Mouse (Mus musculus): ENCODE data around the gene Cpsf4l. TPM values are rescaled to one million over a fixed set of nuclear protein-coding genes. Genes with fewer than 3 reads are reported as not detected.

The Cpsf4l gene
- polyA plus RNA-seq, 1 experiment from 2014 or later: 0.30 TPM

DNA sequence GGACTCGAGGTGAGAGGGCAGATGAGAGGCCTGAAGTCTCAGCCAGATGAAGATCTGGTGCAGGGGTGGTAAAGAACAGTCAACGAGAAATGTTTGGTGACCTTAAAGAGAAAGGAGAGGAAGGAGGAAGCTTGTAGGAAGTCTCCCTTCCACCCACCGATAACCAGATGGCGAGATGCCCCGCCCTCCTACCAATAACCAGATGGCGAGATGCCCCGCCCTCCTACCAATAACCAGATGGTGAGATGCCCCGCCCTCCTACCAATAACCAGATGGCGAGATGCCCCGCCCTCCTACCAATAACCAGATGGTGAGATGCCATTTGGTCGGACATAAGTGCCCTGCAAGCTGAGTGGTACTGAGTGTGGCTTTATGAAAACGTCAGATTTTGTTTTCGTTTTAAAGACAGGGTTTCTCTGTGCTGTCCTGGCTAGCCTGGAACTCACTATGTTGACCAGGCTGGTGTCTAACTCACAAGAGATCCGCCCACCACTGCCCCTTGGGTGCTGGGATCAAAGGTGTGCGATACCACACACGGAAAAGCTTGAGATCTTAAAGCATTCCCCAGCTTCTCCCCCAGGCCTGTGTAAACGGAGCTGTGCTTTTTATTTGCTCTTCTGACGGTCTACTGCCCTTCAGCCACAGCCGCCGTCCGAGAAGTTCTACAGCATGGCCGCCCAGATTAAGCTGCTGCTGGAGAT, 58.5 kb downstream of the Cpsf4l start:
- no peaks in the 10 kb centered on the region for H3K27me3 ChIP-seq (ENCODE audit: control insufficient read depth, insufficient read depth, low read length)
- H3K4me3 ChIP-seq (ENCODE audit: low read depth, low read length): 0 out of 2 replicates have a peak overlapping the region, but pooled peaks have one; percentile 4
- H3K27ac ChIP-seq (ENCODE audit: low read depth, low read length): no peak overlapping the region
- peaks cover 29% of the 10 kb centered on the region for H3K36me3 ChIP-seq (ENCODE audit: control insufficient read depth, insufficient read depth, low read length)
- peaks cover 13% of the 10 kb centered on the region for H3K4me1 ChIP-seq (ENCODE audit: control insufficient read depth, insufficient read depth, low read length)
- no peak overlapping the region for H3K9ac ChIP-seq (ENCODE audit: low read depth, low read length)
- no peaks in the 10 kb centered on the region for H3K9me3 ChIP-seq (replicated peaks; ENCODE audit: control insufficient read depth, low read length)
- 65% methylated on average over 22 of the region's 22 CpGs for WGBS (ENCODE audit: insufficient replicate concordance)
- ATAC-seq (replicated peaks; ENCODE audit: insufficient number of reproducible peaks, low FRiP score, low TSS enrichment): no peak
- H3K4me2 ChIP-seq: peak overlapping the region; percentile 65

DNA sequence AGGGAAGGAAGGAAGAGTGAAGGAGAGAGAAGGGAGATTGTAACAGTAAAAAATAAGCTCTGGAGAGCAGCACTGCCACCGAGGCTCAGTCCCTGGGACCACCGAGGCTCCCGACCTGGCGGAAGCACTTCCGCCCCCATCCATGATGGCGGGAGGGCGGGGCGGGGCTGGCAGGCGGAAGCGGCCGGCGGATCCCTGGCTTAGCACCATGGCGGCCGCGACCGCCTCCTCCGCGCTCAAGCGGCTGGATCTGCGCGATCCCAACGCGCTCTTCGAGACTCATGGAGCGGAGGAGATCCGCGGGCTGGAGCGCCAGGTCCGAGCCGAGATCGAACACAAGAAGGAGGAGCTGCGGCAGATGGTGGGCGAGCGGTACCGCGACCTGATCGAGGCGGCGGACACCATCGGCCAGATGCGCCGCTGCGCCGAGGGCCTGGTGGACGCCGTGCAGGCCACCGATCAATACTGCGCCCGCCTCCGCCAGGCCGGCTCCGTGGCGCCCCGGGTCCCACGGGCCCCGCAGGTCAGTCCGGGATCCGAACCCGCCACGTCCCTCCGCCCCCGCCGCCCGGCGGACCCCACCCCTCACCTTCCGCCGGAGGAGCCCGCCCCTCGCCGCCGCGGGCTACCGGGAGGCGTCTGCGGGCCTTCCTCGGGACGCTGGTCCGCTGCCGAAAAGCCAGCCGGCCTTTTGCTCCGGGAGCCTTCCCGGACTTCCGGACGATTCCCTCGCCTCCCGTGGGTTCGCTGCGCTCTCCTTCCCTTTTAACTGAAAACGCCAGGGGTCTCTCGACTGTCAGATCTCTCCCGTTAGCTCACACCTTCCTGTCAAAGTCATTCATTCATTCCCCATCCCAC, 60.2 kb downstream of the Cpsf4l start, which contains the start of gene Slc39a11:
TSS of gene Slc39a11 (minus strand) at position 727 of the 858 bp plus-strand sequence.
- peak within 1 kb of the TSS; percentile 97 for H3K9ac ChIP-seq (ENCODE audit: low read depth, low read length)
- under 1% methylated on average over 78 of the region's 91 CpGs for WGBS (ENCODE audit: insufficient replicate concordance)
- no peaks in the 10 kb centered on the region for H3K27me3 ChIP-seq (ENCODE audit: control insufficient read depth, insufficient read depth, low read length)
- peak within 1 kb of the TSS; percentile 88 for H3K27ac ChIP-seq (ENCODE audit: low read depth, low read length)
- peak within 1 kb of the TSS; percentile 65 for H3K4me2 ChIP-seq
- H3K36me3 ChIP-seq (ENCODE audit: control insufficient read depth, insufficient read depth, low read length): peaks cover 18% of the 10 kb centered on the region
- peak; percentile 71 for ATAC-seq (replicated peaks; ENCODE audit: insufficient number of reproducible peaks, low FRiP score, low TSS enrichment)
- peak within 1 kb of the TSS; percentile 94 for H3K4me3 ChIP-seq (ENCODE audit: low read depth, low read length)
- no peaks in the 10 kb centered on the region for H3K9me3 ChIP-seq (replicated peaks; ENCODE audit: control insufficient read depth, low read length)
- peaks cover 13% of the 10 kb centered on the region for H3K4me1 ChIP-seq (ENCODE audit: control insufficient read depth, insufficient read depth, low read length)

DNA sequence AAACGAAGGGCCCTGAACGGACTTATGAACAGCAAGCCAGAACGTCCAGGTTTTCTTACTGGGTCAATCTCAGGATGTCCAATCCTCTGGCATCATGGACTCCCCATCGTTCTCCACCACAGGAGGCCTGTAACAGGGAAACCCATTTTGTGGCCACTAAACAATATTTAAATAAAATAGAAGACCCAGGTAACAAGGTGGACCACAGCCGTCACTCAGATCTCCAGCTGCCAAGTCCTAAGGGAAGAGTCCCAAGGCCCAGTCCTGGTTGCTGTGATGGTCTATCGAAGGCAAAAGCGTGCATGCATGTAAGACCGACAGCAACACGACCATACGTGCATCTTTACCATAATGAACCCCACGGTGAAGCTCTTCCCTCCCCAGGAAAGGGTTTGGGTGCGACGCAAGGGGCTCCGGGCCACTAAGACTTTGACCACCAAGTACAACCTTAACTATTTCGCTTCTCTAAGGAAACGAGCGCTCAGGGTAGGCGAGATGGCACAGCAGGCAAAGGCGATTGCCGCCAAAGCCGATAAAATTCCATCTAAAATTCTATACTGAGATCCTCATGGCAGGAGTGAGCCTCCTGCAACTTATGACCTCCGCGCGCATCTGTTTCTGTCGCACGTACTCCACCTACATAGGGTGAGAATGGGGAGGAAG, 61.0 kb downstream of the Cpsf4l start, which contains the start of gene Cog1:
TSS of gene Cog1 (plus strand) at position 480 of the 663 bp plus-strand sequence.
- WGBS (ENCODE audit: insufficient replicate concordance): 33% methylated on average over 26 of the region's 26 CpGs
- ATAC-seq (replicated peaks; ENCODE audit: insufficient number of reproducible peaks, low FRiP score, low TSS enrichment): no peak
- Histone ChIP-seq H3K4me2 (peak within 1 kb of the TSS; percentile 65), H3K9me3 (replicated peaks; ENCODE audit: control insufficient read depth, low read length) (no peaks in the 10 kb centered on the region), H3K36me3 (ENCODE audit: control insufficient read depth, insufficient read depth, low read length) (peaks cover 14% of the 10 kb centered on the region), H3K27ac (ENCODE audit: low read depth, low read length) (peak within 1 kb of the TSS; percentile 88), H3K9ac (ENCODE audit: low read depth, low read length) (peak within 1 kb of the TSS; percentile 97), H3K4me3 (ENCODE audit: low read depth, low read length) (peak within 1 kb of the TSS; percentile 94), H3K27me3 (ENCODE audit: control insufficient read depth, insufficient read depth, low read length) (no peaks in the 10 kb centered on the region), H3K4me1 (ENCODE audit: control insufficient read depth, insufficient read depth, low read length) (peaks cover 13% of the 10 kb centered on the region)

Other genes starting within 250 kb of the Cpsf4l start
- gene Sstr2, start 90.7 kb downstream of the Cpsf4l start, polyA plus RNA-seq (2014; fragmentation: Nextera tagmentation; extraction: Ambion mirVana): 0.79 and 1.0 TPM in 2 replicates
- 19.2 and 19.4 TPM in 2 replicates for gene Cog1, start 60.8 kb downstream of the Cpsf4l start, polyA plus RNA-seq (2014; fragmentation: Nextera tagmentation; extraction: Ambion mirVana)
- gene Slc39a11, start 59.9 kb downstream of the Cpsf4l start, polyA plus RNA-seq (2014; fragmentation: Nextera tagmentation; extraction: Ambion mirVana): 17.1 and 18.7 TPM in 2 replicates
- gene Fam104a, start 25.9 kb downstream of the Cpsf4l start, polyA plus RNA-seq (2014; fragmentation: Nextera tagmentation; extraction: Ambion mirVana): 53.1 and 54.7 TPM in 2 replicates
- gene D11Wsu47e, start 25.6 kb downstream of the Cpsf4l start, polyA plus RNA-seq (2014; fragmentation: Nextera tagmentation; extraction: Ambion mirVana): 18.1 and 18.7 TPM in 2 replicates
- 18.4 and 19.3 TPM in 2 replicates for gene Cdc42ep4, start 41.9 kb upstream of the Cpsf4l start, polyA plus RNA-seq (2014; fragmentation: Nextera tagmentation; extraction: Ambion mirVana)

Measured in heart, embryonic 11.5 days (tissue).